Mouse (Mus musculus) heart, postnatal 0 days (tissue): ENCODE results near the gene Vgll4. TPM values are rescaled to one million over a fixed set of nuclear protein-coding genes. Genes with fewer than 3 reads are reported as not detected.

Experiments used
- ATAC-seq: fragments of 200-750 bp; cut with Nextera tagmentation; 2 replicates; pipeline ENCODE4 v1.8.0; 2017; ENCODE audit warnings: low read depth, moderate number of reproducible peaks, moderate library complexity; ENCODE audit not compliant: insufficient read depth
- DNase-seq: peaks from one replicate; pipeline ENCODE4 v3.0.0-alpha.2; 2016; ENCODE audit warnings: low spot score
- H3K27ac ChIP-seq: fragments of 300-500 bp; sonication (generic); 2 replicates; pipeline ENCODE4 v1.5.1; 2014; ENCODE audit warnings: low read depth, mild to moderate bottlenecking
- H3K27me3 ChIP-seq: fragments of 300-500 bp; sonication (generic); 2 replicates; pipeline ENCODE4 v1.6.1; 2014; ENCODE audit warnings: low read length, mixed read lengths; ENCODE audit not compliant: control insufficient read depth, insufficient read depth
- H3K36me3 ChIP-seq: fragments of 300-500 bp; sonication (generic); replicated peaks from 2 replicates; pipeline ENCODE4 v1.6.1; 2014; ENCODE audit warnings: low read length, mixed read lengths; ENCODE audit not compliant: control insufficient read depth, insufficient read depth
- H3K4me1 ChIP-seq: fragments of 300-500 bp; sonication (generic); 2 replicates; pipeline ENCODE4 v1.6.1; 2014; ENCODE audit warnings: antibody characterized with exemption; ENCODE audit not compliant: control insufficient read depth, insufficient read depth
- H3K4me2 ChIP-seq: fragments of 300-500 bp; sonication (generic); 2 replicates; pipeline ENCODE4 v1.6.1; 2014; ENCODE audit warnings: low read depth, mild to moderate bottlenecking, low read length, moderate library complexity
- H3K4me3 ChIP-seq: fragments of 300-500 bp; sonication (generic); 2 replicates; pipeline ENCODE4 v1.5.1; 2014; ENCODE audit warnings: low read depth, low read length
- H3K9ac ChIP-seq: fragments of 300-500 bp; sonication (generic); replicated peaks from 2 replicates; pipeline ENCODE4 v1.6.1; 2014; ENCODE audit warnings: low read depth, low read length, mixed read lengths
- H3K9me3 ChIP-seq: fragments of 300-500 bp; sonication (generic); replicated peaks from 2 replicates; pipeline ENCODE4 v1.6.1; 2016; ENCODE audit warnings: low read length; ENCODE audit not compliant: control insufficient read depth
- CTCF ChIP-seq: IDR thresholded peaks from 2 replicates; pipeline ENCODE4 v1.5.1; 2016; ENCODE audit warnings: antibody characterized with exemption, control low read depth, low read depth
- EP300 ChIP-seq: IDR thresholded peaks from 2 replicates; pipeline ENCODE4 v1.6.1; 2016; ENCODE audit warnings: antibody characterized with exemption, low read depth
- WGBS: fragments of 180-500 bp; shearing (Covaris S2); extraction: QIAGEN DNeasy Blood & Tissue Kit; methylation state at CpG from one replicate; pipeline ENCODE4 v1.1.7; 2014; 5-methylcytosine and 5-hydroxymethylcytosine counted together
- polyA plus RNA-seq: library from polyadenylated mRNA; unstranded; fragments of >200 nt; fragmentation: Nextera tagmentation; extraction: Ambion mirVana; gene quantifications from 2 replicates; pipeline ENCODE4 v1.2.1, GENCODE M21; 2015
- total RNA-seq: library from RNA; depleted of rRNA; stranded (reverse); fragments of >200 nt; gene quantifications from 2 replicates; pipeline ENCODE4 v1.2.3, GENCODE M21; 2014; ENCODE audit warnings: low replicate concordance

The Vgll4 gene
- total and polyA plus RNA-seq, 2 experiments from 2014 or later: 38.8 to 52.2 TPM

DNA sequence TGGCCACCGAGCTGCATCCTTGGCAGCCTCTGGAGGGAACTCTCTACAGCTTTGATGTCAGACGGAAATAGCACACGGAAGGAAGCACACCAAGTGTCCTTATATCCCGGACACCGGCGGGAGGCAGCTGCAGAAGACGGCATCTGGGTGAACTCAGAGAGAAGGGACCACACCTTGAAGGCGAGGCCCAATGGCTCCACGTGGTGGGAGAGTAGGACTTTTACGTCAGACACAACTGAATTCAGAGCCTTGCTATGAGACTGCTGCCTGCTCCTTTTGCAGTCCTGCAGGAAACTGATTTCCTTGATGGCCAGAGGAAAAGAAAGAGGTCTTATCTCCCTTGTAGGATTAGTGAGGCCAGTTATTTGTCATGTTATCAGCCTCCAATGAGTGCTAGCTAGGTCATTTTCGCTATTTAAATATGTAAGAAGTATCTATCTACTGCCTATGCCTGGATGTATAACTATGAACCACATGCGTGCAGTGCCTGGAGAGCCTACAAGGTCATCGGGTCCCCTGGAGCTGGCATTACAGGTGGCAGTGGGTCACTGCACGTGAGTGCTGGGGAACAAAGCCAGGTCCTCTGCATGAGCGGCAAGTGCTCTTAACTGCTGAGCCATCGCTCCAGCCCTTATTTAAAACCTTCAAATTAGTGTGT lies 28.7 kb upstream of the Vgll4 start:
- WGBS: 50% methylated on average over 16 of the region's 16 CpGs
- no peak for ATAC-seq

DNA sequence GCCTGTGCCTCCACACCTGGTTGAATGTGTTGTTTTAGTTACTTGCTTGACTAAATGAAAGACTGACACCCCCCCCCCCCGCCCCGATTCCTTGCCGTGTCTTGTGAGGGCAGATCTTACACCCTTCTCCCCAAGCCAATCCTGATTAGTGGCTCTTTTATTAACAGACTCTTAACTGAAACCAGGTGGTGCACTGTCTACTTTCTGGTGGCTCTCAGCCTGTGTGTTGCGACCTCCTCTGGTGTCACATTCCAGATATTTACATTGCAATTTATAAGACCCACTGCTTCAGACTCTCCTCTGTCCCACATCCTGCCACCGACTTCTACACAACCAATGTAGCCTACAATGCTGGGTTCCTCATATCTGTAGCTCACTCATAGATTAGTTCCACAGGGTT lies 27.7 kb upstream of the Vgll4 start:
- Histone ChIP-seq H3K27me3 (no peaks in the 10 kb centered on the region), H3K36me3 (no peaks in the 10 kb centered on the region; the same call in 1 of the 2 replicates), H3K27ac (no peak overlapping the region), H3K4me2 (no peak overlapping the region), H3K9ac (no peak overlapping the region), H3K4me3 (no peak overlapping the region), H3K4me1 (no peaks in the 10 kb centered on the region), H3K9me3 (no peaks in the 10 kb centered on the region)
- 78% methylated on average over 5 of the region's 5 CpGs for WGBS
- DNase-seq (no peak), ATAC-seq (no peak)
- no peak for TF ChIP-seq CTCF
- TF ChIP-seq EP300: no peak

More for the DNA sequence above, 28.7 kb upstream of the Vgll4 start:
- H3K36me3 ChIP-seq: peaks cover 1% of the 10 kb centered on the region; the same call in 1 of the 2 replicates
- H3K9ac ChIP-seq: no peak overlapping the region
- TF ChIP-seq EP300: no peak
- no peak for TF ChIP-seq CTCF
- H3K4me2 ChIP-seq: no peak overlapping the region
- DNase-seq: no peak
- no peaks in the 10 kb centered on the region for H3K9me3 ChIP-seq
- H3K27ac ChIP-seq: no peak overlapping the region
- H3K27me3 ChIP-seq: no peaks in the 10 kb centered on the region
- H3K4me3 ChIP-seq: no peak overlapping the region
- no peaks in the 10 kb centered on the region for H3K4me1 ChIP-seq

GRCm38 (mm10) chr6:114996910-114997309 lies 27.1 kb upstream of the Vgll4 start:
- no peak overlapping the region for H3K4me2 ChIP-seq
- H3K4me1 ChIP-seq: no peaks in the 10 kb centered on the region
- no peak overlapping the region for H3K27ac ChIP-seq
- no peak overlapping the region for H3K9ac ChIP-seq
- no peaks in the 10 kb centered on the region for H3K9me3 ChIP-seq
- no peak for ATAC-seq
- no peaks in the 10 kb centered on the region for H3K27me3 ChIP-seq
- no peaks in the 10 kb centered on the region; the same call in 1 of the 2 replicates for H3K36me3 ChIP-seq
- DNase-seq: no peak
- WGBS: 86% methylated on average over 5 of the region's 5 CpGs
- TF ChIP-seq CTCF (no peak), EP300 (no peak)
- H3K4me3 ChIP-seq: no peak overlapping the region

DNA sequence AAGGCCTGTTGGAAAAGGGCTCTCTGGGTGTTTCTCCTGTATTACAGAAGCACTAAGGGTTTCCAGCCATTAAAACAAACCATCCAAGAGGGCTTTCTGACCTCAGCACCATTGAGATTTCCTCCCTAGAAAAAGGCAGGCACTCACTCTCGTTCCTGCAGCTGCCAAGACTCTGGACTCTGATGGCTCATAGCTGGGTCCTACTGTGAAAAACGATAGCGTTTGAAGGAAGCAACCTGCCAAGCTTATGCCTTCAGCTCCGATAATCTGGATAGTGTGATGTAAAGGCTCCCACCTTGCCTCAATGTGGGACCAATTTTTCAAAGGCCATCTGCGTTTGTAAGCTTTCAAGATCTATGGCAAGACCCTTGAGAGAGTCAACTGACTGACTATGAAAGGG lies 24.3 kb upstream of the Vgll4 start:
- Histone ChIP-seq H3K9ac (no peak overlapping the region), H3K4me3 (no peak overlapping the region), H3K27ac (no peak overlapping the region), H3K4me1 (no peaks in the 10 kb centered on the region), H3K4me2 (no peak overlapping the region), H3K9me3 (no peaks in the 10 kb centered on the region), H3K27me3 (no peaks in the 10 kb centered on the region), H3K36me3 (no peaks in the 10 kb centered on the region)
- ATAC-seq (no peak), DNase-seq (no peak)
- WGBS: 82% methylated on average over 5 of the region's 5 CpGs
- TF ChIP-seq EP300 (no peak), CTCF (no peak)

DNA sequence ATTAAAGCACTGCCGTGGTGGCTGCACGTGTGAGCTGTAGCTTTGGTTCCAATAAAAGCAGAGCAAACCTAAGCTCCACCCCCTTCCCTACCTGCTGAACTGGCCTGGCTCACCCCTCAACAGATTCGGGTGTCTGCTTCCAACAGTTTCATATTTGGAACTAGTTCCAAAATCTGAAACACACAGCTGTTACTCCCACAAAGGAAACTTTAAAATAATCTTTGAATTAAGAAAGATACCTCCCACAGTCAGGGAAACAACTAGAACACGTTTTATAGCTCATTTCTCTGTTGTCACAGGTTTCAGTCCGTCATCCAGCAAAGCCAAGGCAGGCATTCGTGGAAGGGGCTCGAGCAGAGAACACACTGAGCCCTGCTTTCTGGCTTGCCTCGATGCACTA lies 23.9 kb upstream of the Vgll4 start:
- H3K36me3 ChIP-seq: no peaks in the 10 kb centered on the region
- no peak overlapping the region for H3K4me2 ChIP-seq
- no peak overlapping the region for H3K27ac ChIP-seq
- 72% methylated on average over 8 of the region's 8 CpGs for WGBS
- H3K4me3 ChIP-seq: no peak overlapping the region
- DNase-seq (no peak), ATAC-seq (no peak)
- H3K9ac ChIP-seq: no peak overlapping the region
- H3K4me1 ChIP-seq: no peaks in the 10 kb centered on the region
- TF ChIP-seq CTCF (no peak), EP300 (no peak)
- no peaks in the 10 kb centered on the region for H3K9me3 ChIP-seq
- H3K27me3 ChIP-seq: no peaks in the 10 kb centered on the region

GRCm38 (mm10) chr6:114991909-114992308 lies 22.1 kb upstream of the Vgll4 start:
- DNase-seq: no peak
- H3K27me3 ChIP-seq: no peaks in the 10 kb centered on the region
- no peak overlapping the region for H3K4me3 ChIP-seq
- H3K9ac ChIP-seq: no peak overlapping the region
- H3K4me1 ChIP-seq: no peaks in the 10 kb centered on the region
- H3K9me3 ChIP-seq: no peaks in the 10 kb centered on the region
- H3K36me3 ChIP-seq: no peaks in the 10 kb centered on the region
- H3K4me2 ChIP-seq: no peak overlapping the region
- H3K27ac ChIP-seq: no peak overlapping the region
- TF ChIP-seq EP300 (no peak), CTCF (no peak)
- 79% methylated on average over 4 of the region's 4 CpGs for WGBS
- no peak for ATAC-seq
